Mouse (Mus musculus) layer of hippocampus, postnatal 10 days (tissue): ENCODE data around the gene Nr2c2ap. TPM values are rescaled to one million over a fixed set of nuclear protein-coding genes. Genes with fewer than 3 reads are reported as not detected.

ENCODE experiments used
- DNase-seq, 2 experiments: peaks; one replicate each; pipeline ENCODE4 v3.0.0; 2021; ENCODE audit warnings: low spot score in 2 of 2
- long read RNA-seq: library from polyadenylated mRNA; stranded (forward); transcript quantifications from one replicate; pipeline ENCODE4 v2.0.0, GENCODE M21; 2023
- total RNA-seq, 2 experiments: library from RNA; stranded (reverse); gene quantifications; 2 replicates each; pipeline ENCODE4 v1.2.3; 2021

Gene Nr2c2ap
- 10 to 100 TPM; 36.1 to 41.7 TPM for total RNA-seq
- long read RNA-seq, transcript Nr2c2ap-202 (4 exons, 1,078 nt): major isoform, 14 of 46 reads
- long read RNA-seq, transcript Nr2c2ap-201 (5 exons, 1,161 nt): minor isoform, 8 of 46 reads
- long read RNA-seq, partial matches to known transcripts: 1 of 46 reads
- long read RNA-seq, other reads (novel, unspliced or antisense): 23 of 46 reads

DNA sequence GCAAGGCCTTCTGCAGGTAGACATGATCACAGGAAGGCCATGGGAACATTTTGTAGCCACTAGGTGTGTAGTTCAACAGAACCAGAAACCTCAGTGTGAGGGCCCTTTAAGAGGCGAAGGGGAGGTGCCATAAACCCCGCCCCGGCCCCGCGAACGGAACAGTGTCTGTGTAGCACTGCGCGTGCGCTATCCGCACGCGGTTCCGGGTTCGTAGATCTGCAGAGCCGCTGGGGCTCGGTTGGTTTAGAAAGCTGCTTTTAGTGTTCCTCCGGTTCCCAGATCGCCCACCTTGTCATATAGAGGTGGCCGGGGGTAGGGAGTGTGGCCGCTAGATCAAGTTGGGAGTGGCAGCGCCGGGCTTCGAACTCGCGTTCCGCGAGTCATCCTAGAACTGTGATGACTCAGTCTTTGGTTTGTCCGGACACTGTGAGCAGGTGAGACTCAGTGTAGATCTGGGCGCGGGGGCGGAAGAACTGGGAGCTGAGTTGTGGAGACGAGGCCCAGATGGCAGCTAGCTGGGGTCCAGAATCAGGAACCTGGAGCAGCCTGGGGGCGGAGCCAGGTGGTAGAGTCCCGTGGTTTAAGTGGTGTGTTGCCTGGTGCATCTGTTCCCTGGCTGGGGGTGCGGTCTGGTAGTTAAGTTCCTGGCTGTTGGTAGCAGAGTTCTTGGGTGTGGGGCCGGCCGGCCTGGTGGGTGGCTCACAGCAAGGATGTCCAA is at the start of gene Nr2c2ap:
Nr2c2ap (plus strand) TSS at position 168 of the 718 bp plus-strand sequence.
- DNase-seq: peak; percentile 74 to 81

DNA sequence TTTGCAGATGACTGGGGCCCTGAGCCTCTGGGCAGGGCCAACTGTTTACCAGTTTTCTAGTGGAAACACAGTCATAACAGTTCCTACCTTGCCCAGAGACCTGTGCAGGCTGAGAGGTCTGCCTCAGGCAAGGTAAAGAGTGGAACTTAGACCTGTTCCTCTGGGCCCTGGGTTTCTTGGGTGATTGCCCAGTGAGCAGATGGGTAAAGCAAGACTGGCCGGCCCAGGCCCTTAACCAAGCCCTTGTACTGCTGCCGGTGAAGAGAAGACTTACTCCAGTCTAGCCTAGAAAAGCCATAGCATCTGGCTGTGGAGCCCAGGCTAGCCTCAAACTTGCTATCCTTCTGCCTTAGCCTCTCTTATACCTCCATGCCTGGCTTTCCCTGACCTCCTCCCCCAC is 49.2 kb upstream of the Nr2c2ap start:
- DNase-seq: no peak

DNA sequence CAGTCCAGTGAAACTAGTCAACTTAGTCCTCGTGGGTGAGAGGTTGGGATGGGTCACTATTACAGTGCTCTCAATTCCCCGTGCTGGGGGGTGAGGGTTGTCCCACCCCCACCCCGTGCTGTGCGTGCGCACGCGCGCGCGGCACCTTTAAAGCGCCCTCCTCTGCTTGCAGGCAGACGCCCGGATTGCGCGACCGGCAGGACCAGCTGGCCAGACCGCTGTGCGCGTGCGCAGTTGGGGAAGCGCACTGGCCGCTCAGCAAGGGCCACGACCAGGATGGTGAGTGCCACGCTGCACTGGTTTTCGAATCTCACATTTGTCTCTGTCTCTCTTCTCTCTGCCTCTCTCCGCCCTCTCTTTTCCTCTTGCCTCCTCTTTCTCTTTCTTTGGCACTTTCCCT is 47.8 kb upstream of the Nr2c2ap start, which contains the start of gene Hapln4:
Hapln4 (plus strand) TSS at position 173 of the 400 bp plus-strand sequence.
- DNase-seq: peak in 1 of 2 experiments; percentile 48

DNA sequence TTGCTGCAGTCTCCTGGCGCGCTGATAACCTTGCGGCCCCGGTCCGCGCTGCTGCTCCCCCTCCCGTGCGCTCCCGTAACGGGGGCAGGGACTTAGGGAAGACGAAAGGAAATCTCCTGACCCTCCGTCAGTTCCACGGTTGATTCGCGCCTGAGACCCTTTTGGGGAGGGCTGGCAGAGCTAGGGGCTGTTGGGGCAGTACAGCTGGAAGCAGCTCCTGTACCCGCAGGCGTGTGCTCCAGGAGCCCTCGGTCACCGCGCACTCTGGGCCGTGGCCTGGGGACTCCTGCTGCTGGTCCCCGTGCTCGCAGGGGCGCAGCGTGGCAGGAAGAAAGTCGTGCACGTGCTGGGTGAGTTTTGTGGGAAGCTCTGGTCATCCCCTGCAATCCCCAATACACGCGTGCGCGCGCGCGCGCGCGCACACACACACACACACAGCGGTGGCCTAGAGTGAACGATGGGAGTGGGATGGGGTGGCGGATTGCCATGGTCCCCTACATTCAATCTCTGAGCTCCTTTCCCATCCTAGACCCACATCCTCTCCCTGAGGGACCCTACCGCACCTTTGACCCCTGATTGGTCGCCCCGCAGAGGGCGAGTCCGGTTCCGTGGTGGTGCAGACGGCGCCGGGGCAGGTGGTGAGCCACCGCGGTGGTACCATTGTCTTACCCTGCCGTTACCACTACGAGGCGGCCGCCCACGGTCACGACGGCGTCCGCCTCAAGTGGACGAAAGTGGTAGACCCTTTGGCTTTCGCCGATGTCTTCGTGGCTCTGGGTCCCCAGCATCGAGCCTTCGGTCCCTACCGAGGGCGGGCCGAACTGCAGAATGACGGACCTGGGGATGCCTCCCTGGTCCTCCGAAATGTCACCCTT is 46.7 kb upstream of the Nr2c2ap start:
- no peak for DNase-seq

DNA sequence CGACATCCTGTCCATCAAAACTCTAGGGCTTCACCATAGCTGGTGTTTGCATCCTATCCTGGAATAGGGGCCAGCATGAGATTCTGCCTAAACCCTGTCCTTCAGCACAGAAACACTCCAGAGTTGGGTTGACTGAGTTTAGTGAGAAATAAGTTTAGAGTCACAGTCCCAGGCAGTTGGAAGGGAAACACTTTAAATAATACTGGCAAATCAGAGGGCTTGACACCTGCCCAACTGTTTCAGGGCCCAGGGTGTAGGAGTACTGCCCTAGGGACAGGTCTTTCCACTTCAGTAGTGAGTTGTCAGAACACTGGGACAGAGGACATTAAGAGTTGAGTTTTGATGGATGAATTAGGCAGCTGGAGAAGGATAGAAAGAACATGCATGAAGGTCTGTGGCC is 45.0 kb upstream of the Nr2c2ap start:
- DNase-seq: no peak

DNA sequence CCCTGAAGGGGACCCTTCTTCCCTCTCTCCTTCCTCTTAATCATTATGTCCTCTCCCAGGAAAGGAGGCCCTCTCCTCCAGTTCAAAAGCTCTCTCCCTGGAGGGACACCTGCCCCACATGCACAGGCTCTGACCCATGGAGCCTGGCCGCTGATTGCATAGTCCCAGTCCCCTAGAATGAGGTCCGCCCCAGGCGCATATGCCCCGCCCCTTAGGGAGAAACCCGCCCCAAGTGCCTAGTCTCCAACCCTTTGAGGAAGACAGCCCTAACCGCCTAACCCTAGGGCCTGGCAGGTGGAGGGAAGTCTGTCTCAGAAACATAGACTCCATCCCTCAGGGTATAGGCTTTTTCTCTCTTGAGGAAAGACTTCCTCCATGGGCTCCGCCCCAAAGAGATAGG is 43.9 kb upstream of the Nr2c2ap start:
- DNase-seq: no peak

DNA sequence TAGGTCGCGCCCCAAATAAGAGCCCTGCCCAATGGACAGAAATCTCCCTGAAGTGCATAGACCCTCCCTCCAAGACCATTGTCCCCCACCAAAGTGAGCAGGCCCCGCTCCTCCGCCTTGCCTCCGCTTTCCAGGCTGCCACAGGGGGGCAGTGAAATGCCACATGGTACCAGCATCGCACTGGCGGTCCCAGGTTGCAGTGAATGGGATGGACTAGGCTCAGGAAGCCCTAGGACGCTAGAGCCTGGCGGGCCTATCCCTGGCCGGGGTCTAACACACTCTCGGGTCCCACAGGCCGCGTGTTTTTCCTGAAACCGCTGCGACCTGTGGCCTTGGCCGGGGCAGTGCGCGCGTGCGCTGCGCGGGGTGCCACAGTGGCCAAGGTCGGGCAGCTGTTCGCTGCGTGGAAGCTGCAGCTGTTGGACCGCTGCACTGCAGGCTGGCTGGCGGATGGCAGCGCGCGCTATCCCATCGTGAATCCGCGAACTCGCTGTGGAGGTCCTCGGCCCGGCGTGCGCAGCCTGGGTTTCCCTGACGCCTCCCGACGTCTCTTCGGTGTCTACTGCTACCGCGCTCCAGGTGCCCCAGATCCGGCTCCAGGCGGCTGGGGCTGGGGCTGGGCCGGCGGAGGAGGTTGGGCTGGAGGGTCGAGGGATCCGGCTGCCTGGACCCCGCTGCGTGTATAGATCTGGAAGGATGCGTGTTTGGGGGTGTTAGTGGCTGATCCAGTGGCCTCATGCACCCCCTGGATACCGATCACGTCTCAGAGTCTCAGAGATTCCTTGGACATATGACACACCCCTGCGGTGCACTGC is 43.1 kb upstream of the Nr2c2ap start:
- DNase-seq: peak; percentile 71 to 82

DNA sequence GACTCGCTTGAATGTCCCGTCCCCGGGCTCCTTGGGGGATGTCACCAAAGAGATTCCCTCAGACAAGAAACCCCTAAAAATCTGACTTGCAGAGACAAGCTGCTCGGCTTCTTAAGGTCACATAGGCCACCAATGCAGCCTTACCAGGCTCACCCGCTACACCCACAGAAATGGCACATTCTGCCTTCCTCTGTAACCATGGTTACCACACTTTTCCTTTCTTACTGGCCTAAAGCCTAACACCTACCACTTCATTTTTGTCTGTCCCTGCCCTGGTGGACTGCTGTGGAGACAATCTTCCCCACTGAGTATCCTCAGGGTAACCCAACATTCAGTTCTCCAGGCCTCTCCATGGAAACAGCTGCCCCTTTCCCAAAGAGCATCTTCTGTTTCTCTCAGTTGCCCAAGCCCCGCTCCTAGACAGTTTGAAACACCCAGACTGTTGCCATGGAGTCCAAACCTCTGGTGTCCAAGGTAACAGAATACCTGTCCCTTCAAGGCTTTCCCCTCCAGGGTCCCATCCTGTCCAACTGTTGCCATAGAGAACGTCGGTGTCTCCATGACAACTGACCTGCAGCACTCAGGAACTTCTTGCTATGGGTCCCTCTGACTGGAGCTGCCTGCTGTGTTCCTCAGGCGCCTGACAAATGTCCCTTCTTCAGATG is 41.7 kb upstream of the Nr2c2ap start:
- no peak for DNase-seq

DNA sequence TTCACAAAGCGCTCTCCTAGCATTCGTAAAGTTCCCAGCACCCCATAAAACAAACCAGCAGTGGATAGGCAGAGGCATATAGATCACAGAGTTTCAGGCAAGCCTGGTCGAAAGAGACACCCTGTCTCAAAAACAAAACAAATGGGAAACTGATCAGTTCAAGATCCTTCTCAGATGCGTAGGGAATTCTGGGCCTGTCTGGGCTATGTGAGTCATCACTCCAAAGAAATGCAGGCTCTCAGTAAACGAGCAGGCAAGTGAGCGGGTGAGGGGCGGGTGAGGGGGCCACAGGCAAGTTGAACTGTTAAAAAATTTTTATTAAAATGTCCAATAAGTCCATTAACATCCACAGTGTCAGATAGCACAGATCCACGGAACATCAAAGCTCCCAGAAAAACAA is 38.3 kb upstream of the Nr2c2ap start:
- DNase-seq: no peak

DNA sequence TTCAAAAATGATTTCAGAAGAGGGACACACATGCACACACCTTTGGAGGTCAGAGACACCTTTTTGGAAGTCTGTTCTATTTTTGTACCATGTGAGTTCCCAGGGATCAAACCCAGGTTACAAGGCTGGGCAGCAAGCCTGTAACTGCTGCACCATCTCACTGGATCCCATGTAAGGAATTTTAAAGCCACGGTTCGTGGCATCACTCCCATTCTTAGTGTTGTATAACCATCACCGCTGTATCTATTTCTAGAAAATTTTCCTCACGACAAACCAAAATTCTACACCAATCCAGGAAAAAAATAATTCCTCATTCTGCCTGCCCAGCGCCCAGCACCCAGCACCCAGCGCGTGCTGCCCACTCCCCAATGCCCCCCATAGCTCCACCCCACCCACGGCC is 31.9 kb upstream of the Nr2c2ap start:
- no peak for DNase-seq

DNA sequence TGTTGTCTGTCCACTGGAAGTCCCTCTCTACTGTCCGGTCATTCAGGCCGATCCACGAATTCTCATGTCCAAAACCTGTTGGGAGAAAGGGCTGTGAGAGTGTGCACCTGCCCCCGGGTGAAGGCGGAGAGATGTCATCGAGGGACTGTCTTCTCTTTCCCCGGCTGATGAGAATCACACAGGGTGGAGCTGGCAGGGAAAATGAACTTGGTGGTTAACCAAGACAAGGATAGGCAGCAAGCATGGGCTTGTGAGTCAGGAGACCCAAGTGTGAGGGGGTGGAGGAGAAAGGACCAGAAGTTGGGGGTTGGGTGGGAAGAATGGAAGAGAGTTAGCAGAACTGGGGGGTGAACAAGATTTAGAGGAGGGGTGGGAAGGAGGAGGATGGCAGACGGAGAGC is 30.9 kb upstream of the Nr2c2ap start:
- no peak for DNase-seq

DNA sequence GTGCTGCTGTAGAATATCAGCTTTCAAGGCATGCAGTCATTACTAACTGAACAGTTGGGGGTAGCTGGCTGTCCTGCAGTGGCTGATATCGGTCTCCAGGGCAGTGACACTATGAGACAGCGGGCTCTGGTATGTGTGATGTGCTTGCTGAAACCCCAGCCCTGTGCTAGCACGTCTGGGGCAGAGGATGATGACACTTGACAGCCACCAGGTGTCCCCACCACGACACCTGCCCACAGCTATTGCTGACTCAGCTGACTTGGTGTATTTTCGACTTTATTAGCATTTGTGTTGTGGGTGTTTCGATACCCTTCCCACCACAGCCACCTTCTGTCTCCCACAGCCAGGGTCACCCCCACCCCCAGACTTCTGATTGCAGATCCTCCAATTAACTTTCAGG is 26.6 kb upstream of the Nr2c2ap start:
- DNase-seq: peak in 1 of 2 experiments; percentile 45

DNA sequence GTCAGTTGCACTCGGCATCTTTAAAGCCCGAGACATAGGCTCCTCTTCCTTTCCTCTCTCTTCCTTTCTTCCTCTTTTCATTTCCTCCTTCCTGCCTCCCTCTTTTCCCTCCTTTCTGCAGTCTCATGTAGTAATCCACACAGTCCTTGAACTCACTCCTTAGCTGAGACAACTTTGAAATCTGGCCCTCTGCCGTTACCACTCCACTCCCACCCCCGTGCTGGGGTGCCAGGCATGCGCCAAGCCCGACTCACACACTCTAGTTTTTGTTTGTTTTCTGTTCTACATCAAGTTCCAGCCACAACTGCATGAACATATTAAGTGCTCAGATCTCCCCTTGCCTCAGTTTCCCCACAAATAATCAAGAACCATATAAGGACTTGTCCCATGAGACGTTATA is 26.2 kb upstream of the Nr2c2ap start:
- no peak for DNase-seq

DNA sequence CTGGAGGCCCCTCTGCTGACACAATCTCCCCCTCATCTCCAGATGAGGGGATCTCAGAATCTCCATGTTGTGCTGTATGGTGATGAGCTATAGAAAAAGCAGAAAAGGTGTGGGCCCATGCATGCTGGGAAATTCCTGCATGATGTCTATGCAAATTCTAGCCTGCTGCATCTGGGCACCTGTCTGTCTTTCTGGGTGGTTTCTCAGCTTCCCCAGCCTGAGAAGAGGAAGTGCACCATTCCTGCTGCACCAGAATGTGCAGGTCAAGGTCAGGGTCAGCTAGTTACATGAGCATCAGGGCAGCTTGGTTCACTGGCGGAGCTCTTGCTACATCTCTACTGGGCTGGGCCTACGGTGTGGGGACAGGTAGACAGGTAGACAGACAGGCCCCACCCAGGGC is 20.7 kb upstream of the Nr2c2ap start:
- no peak for DNase-seq

DNA sequence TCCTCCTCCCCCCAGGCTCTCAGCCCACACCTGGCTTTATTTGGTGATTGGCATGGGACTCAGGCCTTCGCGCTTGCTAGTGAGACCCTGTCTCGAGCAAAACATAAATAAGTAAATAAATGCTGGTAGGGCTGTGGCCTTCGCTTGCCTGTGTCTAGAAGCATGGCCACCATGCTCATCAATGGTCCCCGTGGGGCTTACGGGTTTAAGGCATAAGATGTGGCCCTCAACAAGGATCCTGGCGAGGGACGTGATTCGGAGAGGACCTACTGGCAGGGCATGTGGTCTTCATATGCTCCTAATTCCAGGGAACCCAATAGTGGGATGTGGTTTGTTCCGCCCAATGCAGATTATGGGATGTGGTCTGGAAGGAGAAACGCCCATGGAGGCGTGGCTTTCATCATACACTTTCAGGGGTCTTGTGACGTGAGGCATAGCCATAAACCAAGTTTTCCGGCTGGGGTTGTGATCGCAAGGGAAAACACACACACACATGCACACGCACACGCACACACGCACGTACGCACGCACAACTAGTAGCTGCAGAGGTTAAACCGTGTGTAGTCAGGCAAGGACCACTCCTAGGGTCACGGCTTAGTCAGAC is 19.8 kb upstream of the Nr2c2ap start:
- no peak for DNase-seq

DNA sequence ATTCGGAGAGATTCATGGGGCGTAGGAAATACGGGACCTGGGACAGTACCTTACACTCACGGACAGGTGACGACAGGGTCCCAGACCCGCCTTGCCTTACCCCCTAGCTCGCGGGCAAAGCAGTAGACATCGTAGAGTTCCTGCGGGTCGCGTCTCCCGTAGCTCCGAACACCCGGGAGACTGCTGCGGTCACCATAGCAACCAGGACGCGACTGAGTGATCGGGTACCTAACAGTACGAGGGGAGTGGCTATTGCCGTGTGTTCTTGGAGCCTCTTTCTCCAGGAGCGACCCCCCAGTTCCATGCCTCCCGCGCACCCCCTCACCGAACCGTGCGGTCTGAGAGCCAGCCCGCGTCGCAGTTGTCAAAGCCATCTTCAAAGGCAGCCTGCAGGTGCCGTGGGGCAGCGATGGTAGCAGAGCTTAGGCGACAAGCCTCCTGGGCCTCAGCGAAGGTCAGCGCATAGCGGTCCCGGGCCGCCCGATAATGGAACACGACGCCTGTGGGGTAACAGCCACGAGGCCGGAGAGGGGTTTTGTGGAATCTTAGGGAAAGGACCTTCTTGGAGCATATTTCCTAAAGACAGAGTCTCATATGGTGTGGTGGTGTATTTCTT is 18.6 kb upstream of the Nr2c2ap start:
- DNase-seq: no peak

DNA sequence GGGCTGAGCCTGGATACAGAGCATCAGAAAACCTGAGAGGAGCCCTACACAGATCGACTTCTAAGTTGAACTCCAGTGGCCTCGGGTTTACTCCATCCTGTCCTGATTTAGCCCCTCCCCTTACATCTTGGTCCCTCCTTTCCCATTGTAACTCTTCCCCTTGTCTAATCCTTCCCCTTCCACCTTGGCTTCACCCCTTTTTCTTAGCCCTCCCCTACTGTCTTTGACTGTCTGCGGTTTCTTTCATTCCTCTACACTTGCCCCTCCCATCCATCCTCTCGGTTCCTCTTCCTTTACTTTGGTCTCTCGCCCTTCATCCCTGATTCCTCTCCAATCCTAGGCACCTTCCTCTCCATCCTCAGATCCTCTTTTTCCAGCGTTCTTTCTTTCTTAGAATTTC is 16.6 kb upstream of the Nr2c2ap start:
- DNase-seq: no peak

DNA sequence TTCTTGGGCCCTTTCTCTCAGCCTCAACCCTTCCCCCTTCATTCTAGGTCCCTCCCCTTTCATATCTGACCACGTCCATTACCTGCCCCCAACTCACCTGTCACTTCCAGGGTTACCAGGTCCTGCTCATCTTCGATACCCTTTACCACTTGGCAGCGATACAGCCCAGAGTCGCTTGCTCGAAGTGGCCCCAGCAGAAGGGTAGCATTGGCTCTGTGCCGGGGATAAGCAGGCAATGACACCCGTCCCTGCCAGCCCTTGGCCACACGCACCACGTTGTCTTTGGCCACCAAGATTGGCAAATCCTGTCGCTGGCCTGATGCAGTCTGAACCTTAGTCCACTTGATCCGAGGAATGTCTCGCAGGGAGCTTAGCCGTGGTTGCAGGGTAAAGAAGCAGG is 16.2 kb upstream of the Nr2c2ap start:
- no peak for DNase-seq

DNA sequence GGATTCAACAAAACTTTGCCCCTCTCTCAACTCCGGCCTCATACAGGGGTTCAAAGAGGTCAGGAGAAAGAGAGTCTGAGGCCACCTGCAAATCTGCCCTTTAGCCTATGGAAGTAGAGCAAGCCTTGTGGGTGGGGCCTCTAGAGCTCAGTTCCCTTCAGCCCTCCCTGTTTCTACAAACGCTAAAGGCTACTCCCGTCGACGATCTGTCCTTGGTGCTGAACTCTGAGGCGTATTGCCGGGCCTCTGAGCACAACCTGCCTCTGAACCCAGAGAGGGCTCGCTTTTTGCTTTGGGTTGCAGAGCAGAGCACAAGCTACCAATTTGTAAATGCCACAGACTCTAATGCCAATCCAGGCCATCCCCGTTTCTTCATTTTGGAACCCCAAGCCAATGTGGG is 13.5 kb upstream of the Nr2c2ap start:
- no peak for DNase-seq
